27 mouse cellular contexts compared by ENCODE assay signal in genomic region chr17:31923310-31923970, GRCm38 (mm10).
DNase-seq lines count a peak whose midpoint lies in the region; ATAC-seq and TF ChIP-seq lines count a peak whose summit lies in the region.
"Had no signal": no experiment of that assay in that cellular context is flagged by ENCODE, and none has a peak within 500 bp of the region (broad histone marks: within the 10 kb centered on the region; RNA-seq: fewer than 3 reads in every experiment).

No protein-coding gene starts in this region.

- no peaks in the 10 kb centered on the region for H3K9me3 ChIP-seq in embryonic facial prominence, embryonic 14.5 days (ENCODE audit: control insufficient read depth, low read length)
- no peaks in the 10 kb centered on the region for H3K9me3 ChIP-seq in embryonic facial prominence, embryonic 10.5 days
- no peaks in the 10 kb centered on the region for H3K9me3 ChIP-seq in kidney, embryonic 14.5 days (ENCODE audit: control insufficient read depth, low read length)
- H3K9me3 ChIP-seq in limb, embryonic 14.5 days (ENCODE audit: control insufficient read depth, low read length): no peaks in the 10 kb centered on the region
- H3K9me3 ChIP-seq: forebrain, embryonic 10.5 days; hindbrain, embryonic 15.5 days; liver, embryonic 13.5 days; megakaryocyte, embryonic 14.5 days; midbrain, embryonic 13.5 days; neural tube, embryonic 13.5 days had no signal

- no peak for TF ChIP-seq POLR2A in limb, embryonic 14.5 days (IDR thresholded peaks at IDR 0.05; ENCODE audit: borderline replicate concordance, extremely low read depth, insufficient read depth, insufficient read length)

- DNase-seq in embryonic facial prominence, embryonic 14.5 days (ENCODE audit: low spot score): peak; percentile 52
- no peak for DNase-seq in embryonic facial prominence, embryonic 10.5 days (ENCODE audit: low spot score)
- DNase-seq in kidney, adult 9 months: no peak
- DNase-seq in fat pad, adult 2 months (ENCODE audit: extremely low read depth, low read depth, low spot score): peak; percentile 45
- DNase-seq in limb, embryonic 14.5 days (ENCODE audit: low spot score): no peak
- no peak for DNase-seq in cerebellum, postnatal 14 days
- DNase-seq: adrenal gland, postnatal 14 days; cerebellum, adult 2 months; cerebellum, postnatal 36 days; embryo, embryonic 11 days; heart, adult 18-20 months; heart, postnatal 36 days; layer of hippocampus, adult 9-11 months; liver, embryonic 13.5 days; lung, adult 2 months; right cerebral cortex, adult 18-20 months; thymus, adult 2 months; thymus, postnatal 4 days had no signal

- no peaks in the 10 kb centered on the region for H3K36me3 ChIP-seq in embryonic facial prominence, embryonic 14.5 days (ENCODE audit: control insufficient read depth, insufficient read depth, low read length)
- no peaks in the 10 kb centered on the region for H3K36me3 ChIP-seq in embryonic facial prominence, embryonic 10.5 days (replicated peaks)
- H3K36me3 ChIP-seq in kidney, embryonic 14.5 days (ENCODE audit: control insufficient read depth, insufficient read depth, low read length): no peaks in the 10 kb centered on the region
- H3K36me3 ChIP-seq in limb, embryonic 14.5 days (ENCODE audit: control insufficient read depth, insufficient read depth, low read length): no peaks in the 10 kb centered on the region
- H3K36me3 ChIP-seq: forebrain, embryonic 10.5 days; hindbrain, embryonic 15.5 days; liver, embryonic 13.5 days; midbrain, embryonic 13.5 days; neural tube, embryonic 13.5 days had no signal

- H3K9ac ChIP-seq in embryonic facial prominence, embryonic 14.5 days (ENCODE audit: low read depth, low read length): no peak overlapping the region
- no peak overlapping the region for H3K9ac ChIP-seq in kidney, embryonic 14.5 days (ENCODE audit: low read depth, low read length)
- no peak overlapping the region for H3K9ac ChIP-seq in limb, embryonic 14.5 days (ENCODE audit: low read depth, low read length, severe bottlenecking)
- H3K9ac ChIP-seq: hindbrain, embryonic 15.5 days; liver, embryonic 13.5 days; midbrain, embryonic 13.5 days; neural tube, embryonic 13.5 days had no signal

- no peak overlapping the region for H3K27ac ChIP-seq in embryonic facial prominence, embryonic 14.5 days (replicated peaks; ENCODE audit: low read depth, low read length)
- H3K27ac ChIP-seq in embryonic facial prominence, embryonic 10.5 days (replicated peaks): no peak overlapping the region; the same call in 1 of the 2 replicates
- peak overlapping the region; percentile 25; the same call in 1 of the 2 replicates for H3K27ac ChIP-seq in kidney, embryonic 14.5 days (ENCODE audit: low read depth, low read length)
- no peak overlapping the region for H3K27ac ChIP-seq in limb, embryonic 14.5 days (replicated peaks; ENCODE audit: low read depth, low read length)
- H3K27ac ChIP-seq: forebrain, embryonic 10.5 days; hindbrain, embryonic 15.5 days; left cerebral cortex, adult 2 months; liver, embryonic 13.5 days; midbrain, embryonic 13.5 days; neural tube, embryonic 13.5 days had no signal

- 71% methylated on average over 7 of the region's 7 CpGs for WGBS in embryonic facial prominence, embryonic 14.5 days
- 78% methylated on average over 7 of the region's 7 CpGs for WGBS in embryonic facial prominence, embryonic 10.5 days
- WGBS in kidney, embryonic 14.5 days: 75% methylated on average over 7 of the region's 7 CpGs
- WGBS in limb, embryonic 14.5 days: 67% methylated on average over 7 of the region's 7 CpGs

- ATAC-seq in embryonic facial prominence, embryonic 14.5 days (ENCODE audit: low read depth): peak; percentile 57; the same call in 1 of the 2 replicates
- no peak for ATAC-seq in kidney, embryonic 14.5 days (ENCODE audit: low FRiP score, low TSS enrichment)
- peak; percentile 53 for ATAC-seq in limb, embryonic 14.5 days (ENCODE audit: low FRiP score, low read depth)
- ATAC-seq in activated CD4-positive, CD25-positive, alpha-beta regulatory T cell, adult 4 months: no peak
- ATAC-seq: forebrain, embryonic 16.5 days; midbrain, embryonic 13.5 days had no signal

- no peak overlapping the region for H3K4me2 ChIP-seq in embryonic facial prominence, embryonic 14.5 days (ENCODE audit: low read depth, low read length)
- H3K4me2 ChIP-seq in kidney, embryonic 14.5 days (replicated peaks; ENCODE audit: low read depth, low read length): no peak overlapping the region
- no peak overlapping the region for H3K4me2 ChIP-seq in limb, embryonic 14.5 days (replicated peaks; ENCODE audit: low read depth, low read length, severe bottlenecking)
- H3K4me2 ChIP-seq: hindbrain, embryonic 15.5 days; liver, embryonic 13.5 days; midbrain, embryonic 13.5 days; neural tube, embryonic 13.5 days had no signal

- peaks cover 9% of the 10 kb centered on the region for H3K4me1 ChIP-seq in embryonic facial prominence, embryonic 14.5 days (ENCODE audit: control insufficient read depth, insufficient read depth, low read length)
- H3K4me1 ChIP-seq in embryonic facial prominence, embryonic 10.5 days: peaks cover 23% of the 10 kb centered on the region
- 0 out of 2 replicates have a peak, but pooled peaks cover 6% of the 10 kb centered on the region for H3K4me1 ChIP-seq in kidney, embryonic 14.5 days (ENCODE audit: control insufficient read depth, insufficient read depth, low read length)
- H3K4me1 ChIP-seq in limb, embryonic 14.5 days (ENCODE audit: control insufficient read depth, insufficient read depth, low read length): peaks cover 9% of the 10 kb centered on the region; the same call in 1 of the 2 replicates
- H3K4me1 ChIP-seq: hindbrain, embryonic 15.5 days; liver, embryonic 13.5 days had no signal

- H3K27me3 ChIP-seq in embryonic facial prominence, embryonic 14.5 days (replicated peaks; ENCODE audit: control insufficient read depth, insufficient read depth, low read length): no peaks in the 10 kb centered on the region
- no peaks in the 10 kb centered on the region for H3K27me3 ChIP-seq in embryonic facial prominence, embryonic 10.5 days (replicated peaks; ENCODE audit: low read depth, poor library complexity, severe bottlenecking)
- H3K27me3 ChIP-seq in kidney, embryonic 14.5 days (ENCODE audit: control insufficient read depth, insufficient read depth, low read length): no peaks in the 10 kb centered on the region
- no peaks in the 10 kb centered on the region for H3K27me3 ChIP-seq in limb, embryonic 14.5 days (ENCODE audit: control insufficient read depth, insufficient read depth, low read length)
- H3K27me3 ChIP-seq: hindbrain, embryonic 15.5 days; liver, embryonic 13.5 days; midbrain, embryonic 13.5 days; neural tube, embryonic 13.5 days had no signal

- no peak overlapping the region for H3K4me3 ChIP-seq in embryonic facial prominence, embryonic 14.5 days (ENCODE audit: low read depth, low read length)
- no peak overlapping the region for H3K4me3 ChIP-seq in embryonic facial prominence, embryonic 10.5 days
- H3K4me3 ChIP-seq in kidney, embryonic 14.5 days (ENCODE audit: low read length): no peak overlapping the region
- H3K4me3 ChIP-seq in limb, embryonic 14.5 days (replicated peaks; ENCODE audit: low read length): no peak overlapping the region
- H3K4me3 ChIP-seq: forebrain, embryonic 10.5 days; hindbrain, embryonic 15.5 days; left cerebral cortex, adult 2 months; liver, embryonic 13.5 days; megakaryocyte, embryonic 14.5 days; midbrain, embryonic 13.5 days; neural tube, embryonic 13.5 days had no signal

Comparison
In these comparisons a context has a peak if more than half of its experiments do, and no peak if none do; other contexts are left out.
1. DNase-seq: peak in embryonic facial prominence, embryonic 14.5 days (single experiment) and fat pad, adult 2 months (single experiment); none in embryonic facial prominence, embryonic 10.5 days (single experiment), kidney, adult 9 months (single experiment), limb, embryonic 14.5 days (single experiment) and cerebellum, postnatal 14 days (0 of 2).
2. ATAC-seq: peak in embryonic facial prominence, embryonic 14.5 days (single experiment) and limb, embryonic 14.5 days (single experiment); none in kidney, embryonic 14.5 days (single experiment) and activated CD4-positive, CD25-positive, alpha-beta regulatory T cell, adult 4 months (single experiment).